Mouse (Mus musculus) lung, adult 2 months (tissue): ENCODE data around the gene Ropn1.

ENCODE experiments used
- CTCF ChIP-seq: fragments of 200-500 bp; IDR thresholded peaks from 2 replicates; pipeline ENCODE4 v1.5.1; 2011; ENCODE audit warnings: mild to moderate bottlenecking, low read length, control low read depth; ENCODE audit not compliant: insufficient read depth
- POLR2A ChIP-seq: fragments of 200-500 bp; IDR thresholded peaks from 2 replicates; pipeline ENCODE4 v1.6.1; 2011; ENCODE audit warnings: low read depth, mild to moderate bottlenecking, control low read depth, low read length, borderline replicate concordance; ENCODE audit errors: extremely low read depth

- TF ChIP-seq CTCF (no peak), POLR2A (no peak)
These were observed 47.8 kb upstream of the Ropn1 start for GRCm38 (mm10) chr16:34601954-34602353.
